Mouse (Mus musculus) testis, adult 2 months (tissue): ENCODE results near the gene Gfpt1.

Source experiments
- CTCF ChIP-seq: fragments of 200-500 bp; IDR thresholded peaks from 2 replicates; pipeline ENCODE4 v1.5.1; 2012; ENCODE audit warnings: low read depth, mild to moderate bottlenecking, inconsistent platforms, low read length, moderate library complexity; ENCODE audit not compliant: control insufficient read depth, insufficient read depth, insufficient replicate concordance
- POLR2A ChIP-seq: fragments of 200-500 bp; IDR thresholded peaks from 2 replicates; pipeline ENCODE4 v1.6.1; 2012; ENCODE audit warnings: low read depth, mild to moderate bottlenecking, inconsistent platforms, low read length, moderate library complexity; ENCODE audit not compliant: control insufficient read depth

GRCm38 (mm10) chr6:87001995-87002394 lies 40.7 kb upstream of the Gfpt1 start:
- no peak for TF ChIP-seq POLR2A
- TF ChIP-seq CTCF = no peak
